Mouse (Mus musculus) lung, embryonic 15.5 days (tissue): ENCODE measurements around the gene Art1. TPM values are rescaled to one million over a fixed set of nuclear protein-coding genes. Genes with fewer than 3 reads are reported as not detected.

ENCODE experiments used
- ATAC-seq: fragments of 200-750 bp; cut with Nextera tagmentation; 2 replicates; pipeline ENCODE4 v1.8.0; 2017; ENCODE audit warnings: moderate number of reproducible peaks, borderline replicate concordance; ENCODE audit not compliant: low FRiP score, low TSS enrichment; ENCODE audit errors: extremely low read depth
- H3K27ac ChIP-seq: fragments of 300-500 bp; sonication (generic); 2 replicates; pipeline ENCODE4 v1.5.1; 2015; ENCODE audit warnings: moderate library complexity, mild to moderate bottlenecking, inconsistent platforms
- H3K27me3 ChIP-seq: fragments of 300-500 bp; sonication (generic); 2 replicates; pipeline ENCODE4 v1.6.1; 2015; ENCODE audit warnings: inconsistent platforms
- H3K36me3 ChIP-seq: fragments of 300-500 bp; sonication (generic); 2 replicates; pipeline ENCODE4 v1.6.1; 2015; ENCODE audit warnings: inconsistent platforms
- H3K4me1 ChIP-seq: fragments of 300-500 bp; sonication (generic); 2 replicates; pipeline ENCODE4 v1.6.1; 2015; ENCODE audit warnings: inconsistent platforms
- H3K4me2 ChIP-seq: fragments of 300-500 bp; sonication (generic); 2 replicates; pipeline ENCODE4 v1.6.1; 2015; ENCODE audit warnings: inconsistent platforms, mild to moderate bottlenecking, moderate library complexity
- H3K4me3 ChIP-seq: fragments of 300-500 bp; sonication (generic); 2 replicates; pipeline ENCODE4 v1.5.1; 2015; ENCODE audit warnings: mild to moderate bottlenecking, inconsistent platforms
- H3K9ac ChIP-seq: fragments of 300-500 bp; sonication (generic); 2 replicates; pipeline ENCODE4 v1.6.1; 2015; ENCODE audit warnings: inconsistent platforms
- H3K9me3 ChIP-seq: fragments of 300-500 bp; sonication (generic); 2 replicates; pipeline ENCODE4 v1.6.1; 2016; ENCODE audit warnings: inconsistent platforms
- WGBS: fragments of 180-500 bp; shearing (Covaris S2); methylation state at CpG from one replicate; pipeline ENCODE4 v1.1.7; 2015; 5-methylcytosine and 5-hydroxymethylcytosine counted together
- polyA plus RNA-seq: library from polyadenylated mRNA; unstranded; fragments of >200 nt; fragmentation: Nextera tagmentation; extraction: Ambion mirVana; gene quantifications from 2 replicates; pipeline ENCODE4 v1.2.1, GENCODE M21; 2015

The Art1 gene
- polyA plus RNA-seq, 1 experiment from 2014 or later: 0.50 TPM

GRCm38 (mm10) chr7:102113151-102113729, 11.7 kb downstream of the Art1 start:
- no peaks in the 10 kb centered on the region; the same call in 1 of the 2 replicates for H3K36me3 ChIP-seq
- no peak overlapping the region for H3K9ac ChIP-seq
- no peak overlapping the region for H3K4me2 ChIP-seq
- no peak for ATAC-seq
- H3K27me3 ChIP-seq: no peaks in the 10 kb centered on the region
- no peaks in the 10 kb centered on the region for H3K9me3 ChIP-seq
- no peaks in the 10 kb centered on the region for H3K4me1 ChIP-seq
- H3K27ac ChIP-seq: no peak overlapping the region
- H3K4me3 ChIP-seq: no peak overlapping the region
- 65% methylated on average over 45 of the region's 45 CpGs for WGBS

GRCm38 (mm10) chr7:102116579-102117331, 15.2 kb downstream of the Art1 start, which contains the start of gene Chrna10:
TSS of gene Chrna10 (minus strand) at chr7:102116828.
- H3K9ac ChIP-seq: no peak within 1 kb of the TSS
- no peaks in the 10 kb centered on the region for H3K4me1 ChIP-seq
- no peaks in the 10 kb centered on the region for H3K9me3 ChIP-seq
- peaks cover 34% of the 10 kb centered on the region for H3K36me3 ChIP-seq
- H3K4me2 ChIP-seq: no peak within 1 kb of the TSS
- no peak within 1 kb of the TSS for H3K4me3 ChIP-seq
- WGBS: 31% methylated on average over 7 of the region's 7 CpGs
- H3K27me3 ChIP-seq: no peaks in the 10 kb centered on the region
- H3K27ac ChIP-seq: no peak within 1 kb of the TSS
- ATAC-seq: no peak

- no peak overlapping the region for H3K9ac ChIP-seq
- H3K27ac ChIP-seq: no peak overlapping the region
- no peak overlapping the region for H3K4me3 ChIP-seq
- H3K4me1 ChIP-seq: no peaks in the 10 kb centered on the region
- no peaks in the 10 kb centered on the region for H3K9me3 ChIP-seq
- peaks cover 39% of the 10 kb centered on the region for H3K36me3 ChIP-seq
- no peaks in the 10 kb centered on the region for H3K27me3 ChIP-seq
- WGBS: 63% methylated on average over 6 of the region's 6 CpGs
- no peak overlapping the region for H3K4me2 ChIP-seq
- no peak for ATAC-seq
Measured at GRCm38 (mm10) chr7:102117382-102117781, 15.8 kb downstream of the Art1 start.

- Histone ChIP-seq H3K9ac (no peak overlapping the region), H3K27ac (no peak overlapping the region), H3K36me3 (peaks cover 69% of the 10 kb centered on the region), H3K27me3 (no peaks in the 10 kb centered on the region), H3K4me1 (no peaks in the 10 kb centered on the region), H3K4me2 (no peak overlapping the region), H3K9me3 (no peaks in the 10 kb centered on the region), H3K4me3 (no peak overlapping the region)
- ATAC-seq: no peak
- 93% methylated on average over 10 of the region's 10 CpGs for WGBS
Measured at GRCm38 (mm10) chr7:102120326-102120725, 18.8 kb downstream of the Art1 start.

GRCm38 (mm10) chr7:102132395-102132794, 30.9 kb downstream of the Art1 start:
- Histone ChIP-seq H3K4me3 (no peak overlapping the region), H3K36me3 (peaks cover 83% of the 10 kb centered on the region), H3K27ac (no peak overlapping the region), H3K4me1 (no peaks in the 10 kb centered on the region), H3K27me3 (no peaks in the 10 kb centered on the region), H3K9me3 (no peaks in the 10 kb centered on the region), H3K4me2 (no peak overlapping the region), H3K9ac (no peak overlapping the region)
- 54% methylated on average over 4 of the region's 4 CpGs for WGBS
- ATAC-seq: no peak

GRCm38 (mm10) chr7:102137464-102137863, 35.9 kb downstream of the Art1 start:
- Histone ChIP-seq H3K9ac (no peak overlapping the region), H3K27me3 (no peaks in the 10 kb centered on the region), H3K27ac (no peak overlapping the region), H3K9me3 (no peaks in the 10 kb centered on the region), H3K4me3 (no peak overlapping the region), H3K36me3 (peaks cover 75% of the 10 kb centered on the region), H3K4me2 (no peak overlapping the region), H3K4me1 (no peaks in the 10 kb centered on the region)
- no peak for ATAC-seq
- 89% methylated on average over 1 of the region's 1 CpGs for WGBS

- H3K9ac ChIP-seq: no peak overlapping the region
- no peak for ATAC-seq
- H3K4me3 ChIP-seq: no peak overlapping the region
- no peaks in the 10 kb centered on the region for H3K9me3 ChIP-seq
- H3K4me1 ChIP-seq: no peaks in the 10 kb centered on the region
- no peaks in the 10 kb centered on the region for H3K27me3 ChIP-seq
- H3K4me2 ChIP-seq: no peak overlapping the region
- H3K36me3 ChIP-seq: peaks cover 73% of the 10 kb centered on the region
- H3K27ac ChIP-seq: no peak overlapping the region
- WGBS: over 99% methylated on average over 5 of the region's 5 CpGs
Measured at GRCm38 (mm10) chr7:102137898-102138297, 36.4 kb downstream of the Art1 start.

- Histone ChIP-seq H3K27ac (no peak overlapping the region), H3K4me1 (no peaks in the 10 kb centered on the region), H3K9ac (no peak overlapping the region), H3K4me3 (no peak overlapping the region), H3K27me3 (no peaks in the 10 kb centered on the region), H3K36me3 (peaks cover 62% of the 10 kb centered on the region), H3K4me2 (no peak overlapping the region), H3K9me3 (no peaks in the 10 kb centered on the region)
- 88% methylated on average over 5 of the region's 5 CpGs for WGBS
- ATAC-seq: no peak
Measured at GRCm38 (mm10) chr7:102153691-102154090, 52.1 kb downstream of the Art1 start.

Other genes starting within 250 kb of the Art1 start
- 1.0 and 2.0 TPM in 2 replicates for gene Folr2, start 244.5 kb upstream of the Art1 start, polyA plus RNA-seq
- gene Anapc15, start 238.0 kb upstream of the Art1 start, polyA plus RNA-seq: 80.4 and 84.6 TPM in 2 replicates
- 0.68 and 0.95 TPM in 2 replicates for gene Folr1, start 231.0 kb upstream of the Art1 start, polyA plus RNA-seq
- gene Lamtor1, start 195.8 kb upstream of the Art1 start, polyA plus RNA-seq: 165 and 170 TPM in 2 replicates
- gene Tomt, start 195.4 kb upstream of the Art1 start, polyA plus RNA-seq: 0.54 and 0.59 TPM in 2 replicates
- 11.8 and 13.5 TPM in 2 replicates for gene Lrrc51, start 167.8 kb upstream of the Art1 start, polyA plus RNA-seq
- 68.9 and 79.4 TPM in 2 replicates for gene Numa1, start 167.6 kb upstream of the Art1 start, polyA plus RNA-seq
- 2.2 and 2.3 TPM in 2 replicates for gene Il18bp, start 83.1 kb upstream of the Art1 start, polyA plus RNA-seq
- 25.3 and 26.0 TPM in 2 replicates for gene Rnf121, start 36.3 kb upstream of the Art1 start, polyA plus RNA-seq
- 32.3 and 34.4 TPM in 2 replicates for gene Xndc1, start 36.2 kb upstream of the Art1 start, polyA plus RNA-seq
- 0.89 and 1.2 TPM in 2 replicates for gene Xntrpc, start 36.0 kb upstream of the Art1 start, polyA plus RNA-seq
- not detected in 2 replicates for gene Trpc2, start 18.6 kb upstream of the Art1 start, polyA plus RNA-seq
- 1.4 and 1.5 TPM in 2 replicates for gene Art5, start 7.7 kb downstream of the Art1 start, polyA plus RNA-seq
- gene Chrna10, start 15.1 kb downstream of the Art1 start, polyA plus RNA-seq: 0.16 TPM in 1 of 2 replicates, not detected in the other
- 33.8 and 35.3 TPM in 2 replicates for gene Nup98, start 108.4 kb downstream of the Art1 start, polyA plus RNA-seq
- 81.0 and 91.8 TPM in 2 replicates for gene Pgap2, start 108.5 kb downstream of the Art1 start, polyA plus RNA-seq
- gene Rhog, start 154.3 kb downstream of the Art1 start, polyA plus RNA-seq: 72.8 and 74.5 TPM in 2 replicates
- gene Stim1, start 166.1 kb downstream of the Art1 start, polyA plus RNA-seq: 16.7 and 20.1 TPM in 2 replicates